Mouse (Mus musculus) fibroblast of lung, adult 2 months (primary cell): ENCODE measurements at regions not wholly inside any gene's neighbourhood (a gene's known extent, or its start where the extent isn't known, plus 50 kb on each side); places are given as distances from the start of the nearest gene placed in this dataset.

Experiments
- DNase-seq: peaks from one replicate; pipeline ENCODE4 v3.0.0-alpha.2; 2011; ENCODE audit warnings: low read depth

GRCm38 (mm10) chr1:183749126-183749525 lies 264.0 kb upstream of the Dusp10 start:
- DNase-seq, result no peak

DNA sequence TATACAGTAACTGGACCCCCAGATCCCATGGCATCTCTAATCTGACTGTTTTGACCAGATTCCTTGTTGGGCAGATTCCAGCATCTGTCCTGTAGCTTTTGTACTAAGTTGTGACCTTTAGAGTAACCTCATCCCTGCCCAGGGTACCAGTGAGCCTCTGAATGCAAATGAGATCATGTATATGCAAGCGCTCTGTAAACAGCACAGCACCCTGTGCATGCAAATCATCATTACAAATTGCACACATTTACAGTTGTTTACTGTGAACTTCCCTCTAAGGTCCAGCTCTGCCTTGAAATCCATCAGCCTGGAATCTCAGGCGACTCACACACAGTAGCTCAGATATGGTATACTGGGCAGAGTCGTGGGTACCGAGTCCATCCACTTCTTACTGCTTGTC lies 258.6 kb upstream of the Dusp10 start:
- no peak for DNase-seq

DNA sequence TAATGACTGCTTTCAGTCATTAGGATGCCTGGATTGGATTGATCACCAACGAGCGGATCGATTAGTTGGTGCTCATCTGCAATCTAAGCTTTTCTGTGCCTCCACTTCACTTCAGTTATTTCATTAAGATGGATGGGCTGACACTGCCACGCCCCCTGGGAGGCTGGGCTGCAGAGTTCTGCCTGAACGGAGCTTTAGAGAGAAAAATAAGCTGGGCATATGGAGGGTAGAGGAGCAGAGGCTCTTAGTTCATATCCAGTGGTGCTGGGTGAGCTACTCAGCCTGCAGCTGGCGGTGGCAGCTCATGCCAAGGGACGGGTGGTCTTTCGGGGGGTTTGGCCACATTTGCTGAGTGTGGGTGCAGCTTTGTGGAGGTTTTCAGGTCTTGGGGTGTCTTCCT lies 256.4 kb upstream of the Dusp10 start:
- no peak for DNase-seq

DNA sequence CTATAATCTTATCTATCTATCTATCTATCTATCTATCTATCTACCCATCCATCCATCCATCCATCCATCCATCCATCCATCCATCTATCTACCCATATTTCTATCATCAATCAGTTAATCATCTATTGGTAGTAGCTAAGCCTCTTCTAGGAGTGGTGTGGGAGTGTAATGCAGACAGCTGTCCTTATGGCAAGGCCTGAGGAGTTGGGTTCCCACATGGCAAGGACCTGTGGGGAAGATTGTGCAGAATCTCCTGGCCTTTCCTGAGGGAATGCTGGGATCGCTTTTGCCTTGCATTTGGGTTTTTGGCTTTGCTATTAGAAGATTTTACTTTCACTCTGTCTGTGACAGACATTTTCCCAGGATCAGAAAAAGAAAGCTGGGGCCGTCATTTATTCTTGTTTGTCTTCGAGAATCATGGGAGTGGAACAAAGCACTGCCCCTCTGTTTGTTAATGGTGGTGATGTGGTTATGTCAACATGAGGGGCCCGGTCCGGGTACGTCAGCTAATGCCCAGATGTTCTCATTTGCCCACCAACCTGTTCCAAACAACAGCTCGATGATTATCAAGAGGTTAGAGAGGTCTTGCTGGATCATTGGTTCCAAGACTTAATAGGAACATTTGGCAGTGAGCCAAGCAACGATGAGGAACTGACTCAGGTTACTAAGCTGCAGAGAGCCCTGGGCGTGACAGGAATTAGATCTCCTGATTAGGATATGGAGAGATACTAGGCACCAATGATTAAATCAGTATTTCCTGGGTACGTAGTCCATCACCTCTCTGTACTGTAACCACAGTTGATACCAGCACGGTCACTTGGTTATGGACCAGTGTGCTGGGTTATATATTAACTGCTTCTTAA lies 249.0 kb upstream of the Dusp10 start:
- no peak for DNase-seq

- no peak for DNase-seq
Observed at GRCm38 (mm10) chr1:183772844-183773243, 240.3 kb upstream of the Dusp10 start.

- no peak for DNase-seq
Observed at GRCm38 (mm10) chr1:183780180-183780579, 232.9 kb upstream of the Dusp10 start.

DNA sequence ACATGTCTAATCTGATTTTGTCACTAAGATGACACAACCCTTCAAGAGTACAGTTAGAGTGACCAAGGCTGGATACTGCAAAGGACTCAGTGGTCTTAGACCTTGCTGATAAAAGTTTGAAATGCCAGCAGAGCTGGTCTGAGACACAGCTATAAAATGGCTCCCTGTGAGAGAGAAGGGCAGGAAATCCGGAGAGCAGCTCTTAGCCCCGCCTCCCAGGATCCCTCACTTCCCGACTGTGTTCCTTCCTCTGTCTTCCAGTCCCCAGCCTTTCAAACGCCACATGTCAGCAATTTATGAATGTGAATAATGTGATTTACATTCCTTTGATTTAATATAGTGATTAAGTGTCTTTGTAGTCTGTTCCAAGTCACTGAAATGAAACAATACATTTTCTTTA lies 232.3 kb upstream of the Dusp10 start:
- DNase-seq, result no peak

GRCm38 (mm10) chr1:183783440-183784130 lies 229.5 kb upstream of the Dusp10 start:
- peak; percentile 63 for DNase-seq

DNA sequence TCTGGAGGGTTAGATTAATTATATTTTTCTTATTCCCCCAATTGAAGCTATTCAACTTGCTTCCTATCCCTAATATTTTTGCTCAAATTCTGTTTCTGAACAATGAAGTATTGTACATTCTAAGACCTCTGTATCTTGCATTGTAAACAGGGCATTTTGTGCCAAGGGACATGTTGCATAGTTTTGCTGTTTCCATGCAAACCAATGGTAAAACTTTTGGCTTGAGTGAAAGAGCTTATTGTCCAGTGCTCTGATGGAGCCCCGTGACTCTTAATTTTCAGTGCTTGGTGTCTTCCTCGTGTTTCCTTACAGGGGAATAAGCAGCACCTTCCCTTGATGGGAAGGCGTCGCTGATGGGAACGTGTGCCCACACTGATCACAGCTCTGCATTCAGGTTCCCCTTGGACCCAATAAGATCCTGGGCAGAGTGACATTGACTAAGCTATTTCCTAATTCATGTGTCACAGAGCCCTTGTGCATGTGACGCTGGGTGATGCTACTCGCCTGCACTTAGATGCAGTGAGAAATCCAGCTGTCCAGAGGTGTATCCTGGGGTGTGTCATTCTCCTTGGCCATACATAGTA lies 220.8 kb upstream of the Dusp10 start:
- no peak for DNase-seq

GRCm38 (mm10) chr1:183793324-183793723 lies 219.8 kb upstream of the Dusp10 start:
- DNase-seq, result no peak

GRCm38 (mm10) chr1:183793913-183794445 lies 219.1 kb upstream of the Dusp10 start:
- DNase-seq, result no peak

- DNase-seq, result no peak
Observed at GRCm38 (mm10) chr1:183802351-183802750, 210.8 kb upstream of the Dusp10 start.

DNA sequence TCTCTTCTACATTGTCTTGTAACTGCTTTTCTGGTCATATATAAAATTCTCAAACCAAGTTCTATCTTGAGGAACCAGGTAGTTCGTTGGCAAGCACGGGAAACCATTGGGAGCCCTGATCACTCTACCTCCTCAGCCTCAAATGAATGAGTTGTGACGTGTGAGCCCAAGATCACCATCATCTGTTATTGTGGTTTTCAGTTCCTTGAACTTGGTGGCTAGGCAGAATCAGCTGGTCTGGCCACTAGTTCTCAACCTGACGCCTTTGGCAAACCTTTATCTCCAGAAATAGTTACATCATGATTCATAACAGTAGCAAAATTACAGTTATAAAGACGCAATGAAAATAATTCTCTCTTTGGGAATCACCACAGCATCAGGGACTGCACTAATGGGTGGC lies 209.7 kb upstream of the Dusp10 start:
- DNase-seq, result peak; percentile 35

- DNase-seq, result peak; percentile 34
Observed at GRCm38 (mm10) chr1:183803826-183804225, 209.3 kb upstream of the Dusp10 start.

DNA sequence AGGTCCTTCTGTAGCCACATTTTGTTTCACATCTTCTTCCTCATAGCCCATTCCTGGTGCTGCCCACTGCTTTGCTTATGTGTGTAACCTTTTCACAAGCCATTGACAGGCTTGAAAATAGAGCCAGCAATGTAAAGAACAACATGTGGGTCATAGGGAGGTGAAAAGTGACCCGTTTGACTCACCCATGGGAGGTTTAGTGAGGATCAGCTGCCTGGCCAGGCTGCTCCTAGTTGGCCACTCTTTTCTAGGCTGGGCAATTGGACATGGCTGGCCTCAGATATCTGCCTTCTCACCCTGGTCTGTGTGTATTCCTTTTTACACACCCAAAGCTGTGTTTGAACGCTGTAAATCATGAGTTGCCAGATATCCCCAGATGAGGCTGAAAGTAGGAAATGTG lies 208.8 kb upstream of the Dusp10 start:
- DNase-seq, result no peak

DNA sequence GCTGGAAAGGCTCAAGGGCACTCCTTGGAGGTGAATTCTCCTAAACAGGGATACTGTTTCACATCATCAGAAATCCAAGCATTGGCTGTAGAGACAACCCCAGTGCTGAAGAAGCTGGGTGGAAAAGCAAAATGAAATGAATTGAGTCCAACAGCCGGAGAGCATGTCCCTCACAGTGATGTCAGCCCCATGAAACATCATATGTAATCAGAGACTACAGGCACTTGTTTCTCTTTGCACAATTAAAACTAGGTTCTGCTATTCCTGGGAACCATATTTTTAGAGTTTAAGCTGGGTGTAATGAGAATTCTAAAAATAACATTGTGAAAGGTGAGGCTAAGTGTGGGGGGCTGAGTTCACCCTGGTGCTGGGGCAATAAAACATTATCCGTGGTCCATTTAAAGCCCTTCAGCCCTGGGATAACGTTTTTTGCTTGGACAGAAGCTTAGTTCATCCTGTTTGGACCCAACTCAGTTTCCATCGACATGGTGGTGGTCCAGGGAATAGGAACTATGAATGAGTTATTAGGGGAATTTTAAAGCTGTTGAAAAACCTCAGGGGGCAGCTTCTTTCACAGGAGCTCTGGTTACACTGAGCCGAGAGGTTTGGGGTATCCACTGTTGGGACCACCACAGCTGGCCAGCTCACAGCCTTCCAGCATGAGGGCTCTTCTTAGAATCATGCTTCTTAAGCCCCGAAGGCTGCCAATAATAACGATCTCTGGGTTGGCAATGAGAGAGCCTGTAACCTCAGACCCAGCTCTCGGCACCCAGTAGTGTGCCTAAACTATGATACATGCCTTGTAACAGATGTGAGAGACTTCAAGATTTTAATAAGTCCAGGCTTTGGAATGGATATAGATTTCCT lies 206.0 kb upstream of the Dusp10 start:
- DNase-seq, result no peak

GRCm38 (mm10) chr1:183808168-183808567 lies 204.9 kb upstream of the Dusp10 start:
- DNase-seq, result no peak

- no peak for DNase-seq
Observed at GRCm38 (mm10) chr1:183820555-183820954, 192.5 kb upstream of the Dusp10 start.

DNA sequence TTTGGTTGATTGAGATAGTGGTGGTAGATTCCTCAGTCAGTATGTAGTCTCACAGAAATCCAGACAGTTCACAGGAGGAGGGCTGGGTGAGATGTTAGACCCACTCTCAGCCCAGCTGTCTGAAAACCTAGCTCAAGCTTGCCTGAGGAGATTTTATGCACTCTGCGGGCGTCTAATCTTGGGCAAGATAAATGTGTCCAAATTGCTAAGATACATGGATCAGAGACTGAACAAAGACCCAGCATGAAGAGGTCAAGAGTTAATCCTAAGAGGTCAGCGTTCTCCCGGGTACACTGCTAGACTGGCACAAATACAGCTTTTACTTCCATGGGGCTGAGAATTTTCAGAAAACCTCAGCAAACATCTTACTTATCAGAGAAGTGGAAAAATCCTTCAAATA lies 186.8 kb upstream of the Dusp10 start:
- no peak for DNase-seq

DNA sequence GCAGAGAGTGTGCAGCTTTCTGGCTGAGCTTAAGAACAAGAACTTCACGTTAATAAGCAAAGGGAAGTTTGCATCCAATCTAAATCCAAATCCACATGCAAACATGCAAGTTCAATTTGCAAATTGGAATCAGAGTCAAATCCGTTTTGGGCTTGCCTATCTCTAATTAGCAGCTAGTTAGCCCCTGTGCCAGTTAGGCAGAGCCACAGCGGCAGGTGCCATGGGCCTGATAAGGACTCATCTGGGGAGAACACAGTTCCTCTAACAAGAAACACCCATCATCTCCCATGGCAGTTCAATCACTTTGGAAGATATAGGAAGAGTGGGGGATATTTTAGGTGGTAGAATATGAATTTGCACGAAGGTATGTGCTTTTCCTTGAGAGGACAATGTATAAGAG lies 168.0 kb upstream of the Dusp10 start:
- no peak for DNase-seq

GRCm38 (mm10) chr1:183853956-183854613 lies 159.0 kb upstream of the Dusp10 start:
- no peak for DNase-seq
